Mouse (Mus musculus) erythroblast, embryonic 14.5 days (primary cell): Measurements from ENCODE around the gene Vrk1. TPM values are rescaled to one million over a fixed set of nuclear protein-coding genes. Genes with fewer than 3 reads are reported as not detected.

ENCODE experiments used
- H3K27me3 ChIP-seq: 2 replicates; pipeline ENCODE4 v1.6.1; 2012; ENCODE audit warnings: inconsistent platforms; ENCODE audit not compliant: control insufficient read depth
- H3K36me3 ChIP-seq: 2 replicates; pipeline ENCODE4 v1.6.1; 2012; ENCODE audit warnings: mild to moderate bottlenecking, inconsistent platforms; ENCODE audit not compliant: control insufficient read depth
- H3K4me1 ChIP-seq: 2 replicates; pipeline ENCODE4 v1.6.1; 2012; ENCODE audit warnings: inconsistent platforms; ENCODE audit not compliant: control insufficient read depth
- H3K4me3 ChIP-seq: replicated peaks from 2 replicates; pipeline ENCODE3; 2012; ENCODE audit warnings: moderate library complexity, mild to moderate bottlenecking, inconsistent platforms
- H3K9me3 ChIP-seq: 2 replicates; pipeline ENCODE4 v1.6.1; 2012; ENCODE audit warnings: low read length, inconsistent platforms, mixed read lengths; ENCODE audit not compliant: control insufficient read depth
- GATA1 ChIP-seq: IDR thresholded peaks from 2 replicates; pipeline ENCODE4 v1.6.1; 2012; ENCODE audit warnings: low read length, inconsistent platforms, mixed read lengths
- TAL1 ChIP-seq: IDR thresholded peaks from 3 replicates; pipeline ENCODE4 v1.6.1; 2012; ENCODE audit warnings: low read length, inconsistent platforms, mixed read lengths
- polyA plus RNA-seq: library from polyadenylated mRNA; stranded (reverse); fragments of >175 nt; gene quantifications from 2 replicates; pipeline ENCODE4 v1.2.3, GENCODE M21; 2012

Gene Vrk1
- polyA plus RNA-seq, 1 experiment = 6.7 TPM

GRCm38 (mm10) chr12:106070434-106071155 lies 60.6 kb downstream of the Vrk1 start:
- H3K4me3 ChIP-seq = no peak overlapping the region
- H3K4me1 ChIP-seq = no peaks in the 10 kb centered on the region
- no peak for TF ChIP-seq GATA1
- no peak for TF ChIP-seq TAL1
- no peaks in the 10 kb centered on the region for H3K9me3 ChIP-seq
- H3K36me3 ChIP-seq = peaks cover 100% of the 10 kb centered on the region
- H3K27me3 ChIP-seq = no peaks in the 10 kb centered on the region

- Histone ChIP-seq H3K4me1 (no peaks in the 10 kb centered on the region), H3K9me3 (no peaks in the 10 kb centered on the region), H3K36me3 (peaks cover 100% of the 10 kb centered on the region), H3K4me3 (no peak overlapping the region), H3K27me3 (no peaks in the 10 kb centered on the region)
- TF ChIP-seq TAL1 (no peak), GATA1 (no peak)
These were observed 61.6 kb downstream of the Vrk1 start for GRCm38 (mm10) chr12:106071575-106072166.

- no peak for TF ChIP-seq GATA1
- no peak for TF ChIP-seq TAL1
- peaks cover 98% of the 10 kb centered on the region for H3K36me3 ChIP-seq
- H3K27me3 ChIP-seq = no peaks in the 10 kb centered on the region
- no peak overlapping the region for H3K4me3 ChIP-seq
- H3K9me3 ChIP-seq = no peaks in the 10 kb centered on the region
- no peaks in the 10 kb centered on the region for H3K4me1 ChIP-seq
These were observed 64.5 kb downstream of the Vrk1 start for GRCm38 (mm10) chr12:106074371-106075155.

GRCm38 (mm10) chr12:106076131-106076530 lies 66.1 kb downstream of the Vrk1 start:
- no peaks in the 10 kb centered on the region for H3K27me3 ChIP-seq
- H3K9me3 ChIP-seq = no peaks in the 10 kb centered on the region
- no peak for TF ChIP-seq TAL1
- no peak for TF ChIP-seq GATA1
- H3K36me3 ChIP-seq = peaks cover 96% of the 10 kb centered on the region
- H3K4me3 ChIP-seq = no peak overlapping the region
- no peaks in the 10 kb centered on the region for H3K4me1 ChIP-seq

- Histone ChIP-seq H3K36me3 (peaks cover 65% of the 10 kb centered on the region), H3K4me1 (no peaks in the 10 kb centered on the region), H3K4me3 (no peak overlapping the region), H3K27me3 (no peaks in the 10 kb centered on the region), H3K9me3 (no peaks in the 10 kb centered on the region)
- TF ChIP-seq TAL1 (no peak), GATA1 (no peak)
These were observed 70.5 kb downstream of the Vrk1 start for GRCm38 (mm10) chr12:106080511-106080910.

GRCm38 (mm10) chr12:106080945-106081747 lies 71.1 kb downstream of the Vrk1 start:
- Histone ChIP-seq H3K36me3 (peaks cover 59% of the 10 kb centered on the region), H3K4me1 (no peaks in the 10 kb centered on the region), H3K4me3 (no peak overlapping the region), H3K27me3 (no peaks in the 10 kb centered on the region), H3K9me3 (no peaks in the 10 kb centered on the region)
- TF ChIP-seq GATA1 (no peak), TAL1 (no peak)

- Histone ChIP-seq H3K27me3 (no peaks in the 10 kb centered on the region), H3K9me3 (no peaks in the 10 kb centered on the region), H3K36me3 (peaks cover 53% of the 10 kb centered on the region), H3K4me1 (no peaks in the 10 kb centered on the region), H3K4me3 (no peak overlapping the region)
- no peak for TF ChIP-seq GATA1
- TF ChIP-seq TAL1 = no peak
These were observed 71.7 kb downstream of the Vrk1 start for GRCm38 (mm10) chr12:106081748-106082140.

GRCm38 (mm10) chr12:106082191-106082957 lies 72.3 kb downstream of the Vrk1 start:
- Histone ChIP-seq H3K9me3 (no peaks in the 10 kb centered on the region), H3K4me3 (no peak overlapping the region), H3K36me3 (peaks cover 47% of the 10 kb centered on the region), H3K27me3 (no peaks in the 10 kb centered on the region), H3K4me1 (no peaks in the 10 kb centered on the region)
- TF ChIP-seq GATA1 (no peak), TAL1 (no peak)
